Mouse (Mus musculus) cerebellum, adult 2 months (tissue): Measurements from ENCODE around the gene Daam1.

ENCODE experiments used
- CTCF ChIP-seq: fragments of 200-500 bp; IDR thresholded peaks from 2 replicates; pipeline ENCODE4 v1.5.1; 2011; ENCODE audit warnings: low read depth, mild to moderate bottlenecking, control low read depth, low read length, moderate library complexity, borderline replicate concordance; ENCODE audit not compliant: insufficient read depth
- POLR2A ChIP-seq: fragments of 200-500 bp; IDR thresholded peaks from 2 replicates; pipeline ENCODE4 v1.6.1; 2011; ENCODE audit warnings: low read length, control low read depth, borderline replicate concordance; ENCODE audit not compliant: insufficient read depth

GRCm38 (mm10) chr12:71959351-71959991, 128.6 kb downstream of the Daam1 start:
- no peak for TF ChIP-seq CTCF
- TF ChIP-seq POLR2A, result no peak
